Mouse (Mus musculus) neutrophil, adult 5-6 weeks (primary cell): ENCODE measurements around the gene Fank1. TPM values are rescaled to one million over a fixed set of nuclear protein-coding genes. Genes with fewer than 3 reads are reported as not detected.

Experiments used
- ATAC-seq: fragments of 151-379, 151-347 bp; 2 replicates; pipeline ENCODE4 v1.8.0; 2017; ENCODE audit warnings: mild to moderate bottlenecking, moderate TSS enrichment; ENCODE audit not compliant: insufficient number of reproducible peaks, poor library complexity, low FRiP score, severe bottlenecking; ENCODE audit errors: extremely low read depth
- total RNA-seq: library from RNA; stranded (forward); fragments of 200-1000 nt; gene quantifications from 2 replicates; pipeline ENCODE4 v1.2.3, GENCODE M21; 2017

The Fank1 gene
- total RNA-seq, 1 experiment from 2014 or later = not detected

- ATAC-seq = no peak
These were observed 11.3 kb upstream of the Fank1 start for GRCm38 (mm10) chr7:133765240-133765848.

- no peak for ATAC-seq
These were observed 10.8 kb upstream of the Fank1 start for GRCm38 (mm10) chr7:133765849-133766243.

GRCm38 (mm10) chr7:133768027-133768426 lies 8.6 kb upstream of the Fank1 start:
- ATAC-seq = no peak

- ATAC-seq = no peak
These were observed 8.1 kb upstream of the Fank1 start for GRCm38 (mm10) chr7:133768517-133768916.

GRCm38 (mm10) chr7:133775179-133775578 lies 1.5 kb upstream of the Fank1 start:
- no peak for ATAC-seq

GRCm38 (mm10) chr7:133775796-133776625 lies 650 bp upstream of the Fank1 start:
- peak; percentile 20; the same call in 1 of the 2 replicates for ATAC-seq

- ATAC-seq = no peak
These were observed 4.9 kb downstream of the Fank1 start for GRCm38 (mm10) chr7:133781583-133781982.

- no peak for ATAC-seq
These were observed 5.3 kb downstream of the Fank1 start for GRCm38 (mm10) chr7:133781991-133782390.

- no peak for ATAC-seq
These were observed 6.2 kb downstream of the Fank1 start, which contains the start of gene Dhx32 for GRCm38 (mm10) chr7:133782717-133783435. Gene Dhx32 (minus strand): TSS chr7:133782726.

- ATAC-seq = no peak
These were observed 10.9 kb downstream of the Fank1 start for GRCm38 (mm10) chr7:133787571-133787970.

- ATAC-seq = no peak
These were observed 11.5 kb downstream of the Fank1 start for GRCm38 (mm10) chr7:133788147-133788546.

- no peak for ATAC-seq
These were observed 13.5 kb downstream of the Fank1 start for GRCm38 (mm10) chr7:133790171-133790570.

GRCm38 (mm10) chr7:133790608-133791229 lies 14.1 kb downstream of the Fank1 start:
- ATAC-seq = no peak

- no peak for ATAC-seq
These were observed 16.1 kb downstream of the Fank1 start for GRCm38 (mm10) chr7:133792771-133793170.

- no peak for ATAC-seq
These were observed 16.8 kb downstream of the Fank1 start for GRCm38 (mm10) chr7:133793248-133794131.

GRCm38 (mm10) chr7:133794720-133795119 lies 18.1 kb downstream of the Fank1 start:
- ATAC-seq = no peak

- no peak for ATAC-seq
These were observed 23.3 kb downstream of the Fank1 start for GRCm38 (mm10) chr7:133799928-133800327.

GRCm38 (mm10) chr7:133801823-133802222 lies 25.2 kb downstream of the Fank1 start:
- ATAC-seq = no peak
